Mouse (Mus musculus): ENCODE data around the gene Auts2.
A peak's percentile ranks its signal among the peaks of the same experiment; 100 is the strongest.

The Auts2 gene

DNA sequence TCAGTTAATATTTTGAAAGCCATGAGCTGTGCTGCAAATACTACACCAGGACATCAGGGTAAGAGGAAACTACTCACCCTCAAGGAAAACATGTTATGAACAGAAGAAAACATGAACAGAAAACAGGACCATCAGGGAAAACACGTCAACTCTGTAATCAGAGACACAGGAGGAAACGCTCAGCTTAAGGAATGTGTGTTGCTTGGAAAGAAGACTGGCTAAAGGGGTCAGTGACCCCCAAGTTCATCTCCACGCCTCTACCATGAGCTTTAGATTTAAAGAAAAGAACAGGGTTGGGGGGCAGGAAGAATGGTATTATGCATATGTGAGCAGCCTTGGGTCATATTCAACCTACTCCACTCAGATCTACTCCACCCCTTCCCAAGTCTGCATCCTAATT lies 356.5 kb downstream of the Auts2 start:
- DNase-seq (ENCODE audit: low spot score in 2 of 2): no peak

GRCm38 (mm10) chr5:132186221-132186620 lies 356.9 kb downstream of the Auts2 start:
- DNase-seq (ENCODE audit: low spot score in 2 of 2): no peak

GRCm38 (mm10) chr5:132184395-132185095 lies 358.6 kb downstream of the Auts2 start:
- no peak for DNase-seq (ENCODE audit: low spot score in 2 of 2)

DNA sequence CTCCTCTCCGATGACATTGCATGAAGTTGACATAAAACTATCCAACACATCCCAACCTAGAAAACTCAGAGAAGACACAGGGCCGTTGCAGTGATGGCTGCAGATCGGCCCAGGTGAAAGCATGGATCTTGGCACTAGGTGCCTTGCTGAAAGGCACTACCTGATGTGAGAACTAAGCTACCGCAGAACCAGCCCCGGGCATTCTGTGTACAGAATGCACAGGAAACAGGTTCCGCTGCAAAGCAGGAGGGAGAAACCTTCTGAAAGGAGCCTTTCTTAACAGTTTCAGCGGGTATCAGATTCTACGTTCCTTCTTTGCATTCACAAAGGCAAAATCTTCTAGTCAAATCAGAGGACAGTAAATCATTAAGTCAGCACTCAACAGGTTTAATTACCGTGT lies 361.1 kb downstream of the Auts2 start:
- DNase-seq (ENCODE audit: low spot score in 2 of 2): no peak

- peak in 1 of 2 experiments; percentile 17 for DNase-seq (ENCODE audit: low spot score in 2 of 2)
Measured at GRCm38 (mm10) chr5:132170010-132170409, 373.1 kb downstream of the Auts2 start.

- no peak for DNase-seq (ENCODE audit: low spot score in 2 of 2)
Measured at GRCm38 (mm10) chr5:132168805-132169204, 374.3 kb downstream of the Auts2 start.

DNA sequence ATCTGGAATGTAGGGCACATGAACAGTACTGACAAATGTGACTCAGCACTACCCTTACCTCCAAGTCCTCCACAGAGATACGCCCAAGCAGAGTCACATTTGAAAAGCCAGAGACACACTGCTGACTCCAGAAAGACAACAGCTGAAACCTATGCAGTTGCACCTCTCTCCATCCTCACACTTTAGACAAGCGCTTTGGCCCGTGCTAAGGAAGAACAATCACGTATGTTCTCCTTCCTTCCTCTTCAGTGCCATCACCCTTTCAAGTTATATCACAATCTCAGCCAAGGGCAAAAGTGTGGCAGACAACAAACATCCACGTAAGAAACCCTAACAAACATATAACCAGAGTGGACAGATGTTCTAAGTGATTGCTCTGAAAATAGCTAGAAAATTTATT lies 374.9 kb downstream of the Auts2 start:
- no peak for DNase-seq (ENCODE audit: low spot score in 2 of 2)

GRCm38 (mm10) chr5:132166559-132166958 lies 376.6 kb downstream of the Auts2 start:
- no peak for DNase-seq (ENCODE audit: low spot score in 2 of 2)

DNA sequence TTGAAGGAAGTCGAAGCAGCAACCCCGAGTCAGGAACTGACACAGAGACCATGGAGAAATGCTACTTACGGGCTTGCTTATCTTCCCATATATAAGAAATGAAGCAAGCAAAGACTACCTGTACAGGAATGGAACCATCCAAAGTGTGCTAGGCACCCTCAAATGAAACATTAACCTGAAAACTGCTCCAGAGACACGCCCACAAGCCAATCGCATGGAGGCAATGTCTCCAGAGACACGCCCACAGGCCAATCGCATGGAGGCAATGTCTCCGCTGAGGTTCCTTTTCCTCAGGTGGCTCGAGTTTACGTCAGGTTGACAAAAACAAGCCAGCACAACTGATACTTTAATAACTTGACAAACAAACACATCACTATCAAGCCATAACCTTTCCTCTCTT lies 379.2 kb downstream of the Auts2 start:
- DNase-seq (ENCODE audit: low spot score in 2 of 2): no peak

GRCm38 (mm10) chr5:132162206-132162533 lies 381.0 kb downstream of the Auts2 start:
- no peak for DNase-seq (ENCODE audit: low spot score in 2 of 2)

- DNase-seq (ENCODE audit: low spot score in 2 of 2): peak; percentile 39 to 50
Measured at GRCm38 (mm10) chr5:132161338-132162205, 381.6 kb downstream of the Auts2 start.

DNA sequence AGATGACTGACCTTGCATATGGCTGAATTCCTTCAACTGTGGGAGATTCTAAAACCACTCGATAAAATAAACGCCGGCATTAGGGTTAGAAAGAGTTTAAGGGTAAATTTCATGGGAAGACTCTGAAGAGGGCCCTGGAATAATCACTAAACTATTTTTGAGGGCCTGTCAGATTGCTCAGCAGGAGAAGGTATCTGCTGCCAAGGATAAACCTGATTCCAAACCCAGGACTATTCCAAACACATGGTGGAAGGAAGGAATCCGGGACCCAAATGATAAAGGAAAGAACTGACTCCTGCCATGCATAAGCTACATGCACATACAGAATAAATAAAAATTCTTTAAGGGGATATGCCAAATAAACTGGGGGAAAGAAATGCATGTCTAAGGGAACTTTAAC lies 399.0 kb downstream of the Auts2 start:
- no peak for DNase-seq (ENCODE audit: low spot score in 2 of 2)

- no peak for DNase-seq (ENCODE audit: low spot score in 2 of 2)
Measured at GRCm38 (mm10) chr5:132140816-132141215, 402.3 kb downstream of the Auts2 start.

GRCm38 (mm10) chr5:132135941-132136663 lies 407.0 kb downstream of the Auts2 start:
- DNase-seq (ENCODE audit: low spot score in 2 of 2): peak; percentile 22 to 31

DNA sequence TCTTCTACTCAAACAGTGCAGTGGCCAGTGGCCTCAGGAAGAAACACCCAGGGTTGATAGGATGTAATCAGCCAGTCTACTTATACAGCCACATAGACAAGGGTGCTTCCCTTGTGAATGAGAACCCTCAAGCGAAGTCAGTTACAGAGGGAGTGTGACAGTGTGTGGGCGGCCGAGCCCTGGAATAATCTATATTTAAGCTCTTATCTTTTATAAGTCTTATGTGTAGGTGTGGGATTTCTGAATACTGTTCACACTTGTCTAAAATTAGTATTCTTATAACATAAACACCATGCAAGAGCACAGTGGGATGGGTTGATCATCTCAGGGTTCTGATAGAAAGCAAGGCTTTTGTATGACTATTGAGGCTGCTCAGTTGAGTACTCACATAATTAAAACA lies 411.2 kb downstream of the Auts2 start:
- peak; percentile 17 to 24 for DNase-seq (ENCODE audit: low spot score in 2 of 2)

DNA sequence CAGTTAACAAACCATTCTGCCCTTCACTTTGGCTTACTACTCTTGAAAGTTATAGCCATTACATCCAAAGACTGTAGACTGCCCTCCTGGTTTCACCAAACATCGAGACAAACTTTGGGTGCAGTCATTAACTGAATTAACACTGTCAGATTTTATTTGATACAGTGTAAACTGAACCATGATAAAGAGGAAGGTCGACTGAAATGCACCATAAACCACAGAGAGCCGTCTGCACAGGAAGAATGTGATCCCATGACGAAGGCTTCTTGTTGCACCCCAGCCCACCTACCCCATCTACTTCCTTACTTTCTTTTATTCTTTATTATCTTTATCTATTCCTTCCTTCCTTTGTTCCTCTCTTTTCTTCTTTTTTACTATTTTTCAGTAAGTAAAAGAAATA lies 412.6 kb downstream of the Auts2 start:
- DNase-seq (ENCODE audit: low spot score in 2 of 2): no peak

- peak in 1 of 2 experiments; percentile 10 for DNase-seq (ENCODE audit: low spot score in 2 of 2)
Measured at GRCm38 (mm10) chr5:132126626-132127025, 416.5 kb downstream of the Auts2 start.

DNA sequence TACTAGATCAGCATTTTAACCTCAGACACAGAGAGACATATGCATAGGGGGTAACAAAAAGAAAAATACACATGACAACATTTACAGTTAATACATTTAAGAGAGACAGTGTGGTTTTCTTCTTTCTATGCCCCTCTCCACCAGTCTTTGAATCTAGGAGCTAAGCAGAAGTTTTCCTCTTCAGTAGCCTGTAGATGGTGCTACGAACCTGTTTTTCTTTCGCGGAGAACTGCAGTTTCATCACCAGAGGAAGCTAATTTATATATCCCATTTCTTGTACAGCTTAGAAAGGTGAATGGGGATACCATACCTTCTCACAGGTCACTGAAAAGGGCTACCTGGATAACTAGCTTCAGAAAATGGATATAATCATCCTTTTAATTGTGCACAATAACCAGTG lies 427.5 kb downstream of the Auts2 start:
- peak in 1 of 2 experiments; percentile 15 for DNase-seq (ENCODE audit: low spot score in 2 of 2)

GRCm38 (mm10) chr5:132114561-132115301 lies 428.4 kb downstream of the Auts2 start:
- DNase-seq (ENCODE audit: low spot score in 2 of 2): no peak

DNA sequence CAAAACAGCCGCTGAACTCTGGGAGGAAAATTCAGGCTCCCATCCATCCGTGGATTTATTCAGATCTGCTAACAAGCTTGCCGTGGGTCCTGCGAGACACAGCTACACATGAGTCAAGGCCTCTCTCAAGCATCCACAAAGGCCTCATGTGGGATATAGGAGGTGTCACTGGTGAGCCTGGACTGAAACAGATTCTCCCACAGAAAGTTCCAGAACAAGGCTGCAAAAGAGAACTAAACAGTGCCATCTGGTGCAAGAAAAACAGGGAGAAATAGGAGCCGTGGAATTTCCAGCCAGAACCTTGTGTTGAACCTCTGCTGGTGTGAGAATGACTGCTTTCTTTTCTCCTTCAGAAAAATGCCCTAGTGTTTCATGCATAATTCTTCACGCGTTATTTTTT lies 429.7 kb downstream of the Auts2 start:
- DNase-seq (ENCODE audit: low spot score in 2 of 2): peak; percentile 14 to 32

DNA sequence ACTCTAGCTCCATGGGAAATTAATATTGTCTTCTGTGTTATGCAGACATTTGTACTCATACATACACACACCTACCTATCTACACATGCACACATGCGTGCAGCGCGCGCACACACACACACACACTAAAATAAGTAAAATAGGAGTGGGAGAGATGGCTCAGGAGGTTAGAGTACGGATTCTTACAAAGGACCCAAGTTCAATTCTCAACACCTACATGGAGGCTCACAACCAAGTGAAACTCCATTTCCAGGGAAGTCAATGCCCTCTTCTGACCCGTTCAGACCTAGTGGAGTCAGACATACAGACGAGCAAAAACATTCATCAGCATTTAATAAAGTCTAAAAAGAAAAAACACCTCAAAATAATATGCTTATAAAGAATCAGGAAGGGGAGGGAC lies 430.5 kb downstream of the Auts2 start:
- DNase-seq (ENCODE audit: low spot score in 2 of 2): no peak

- DNase-seq (ENCODE audit: low spot score in 2 of 2): no peak
Measured at GRCm38 (mm10) chr5:132102426-132102825, 440.7 kb downstream of the Auts2 start.

All from frontal cortex, postnatal 10 days (tissue).